Mouse (Mus musculus) 416B (cell line): Measurements from ENCODE around the gene Kif6.

Source experiments
- DNase-seq: peaks from one replicate; pipeline ENCODE4 v3.0.0; 2011; ENCODE audit warnings: low read depth

The Kif6 gene

DNA sequence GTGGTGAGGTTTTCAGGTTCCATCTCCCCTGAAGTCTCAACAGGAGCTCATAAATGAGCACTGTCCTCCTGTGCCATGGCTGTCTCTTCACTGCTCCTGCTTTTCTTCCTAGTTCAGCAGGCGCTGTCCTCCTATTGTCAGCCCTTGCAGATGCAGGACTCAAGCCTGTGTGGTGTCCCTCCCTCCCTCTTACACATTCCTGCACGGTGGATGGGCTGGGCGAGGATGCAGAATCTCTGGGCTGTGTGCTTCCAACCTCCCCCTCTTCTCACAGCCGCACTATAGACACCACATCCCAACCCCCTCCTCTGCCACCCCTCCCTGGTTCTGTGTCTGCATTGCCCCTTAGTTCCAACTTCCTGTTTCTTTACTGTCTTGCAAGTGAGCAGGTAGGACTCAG lies 240.8 kb downstream of the Kif6 start:
- no peak for DNase-seq

DNA sequence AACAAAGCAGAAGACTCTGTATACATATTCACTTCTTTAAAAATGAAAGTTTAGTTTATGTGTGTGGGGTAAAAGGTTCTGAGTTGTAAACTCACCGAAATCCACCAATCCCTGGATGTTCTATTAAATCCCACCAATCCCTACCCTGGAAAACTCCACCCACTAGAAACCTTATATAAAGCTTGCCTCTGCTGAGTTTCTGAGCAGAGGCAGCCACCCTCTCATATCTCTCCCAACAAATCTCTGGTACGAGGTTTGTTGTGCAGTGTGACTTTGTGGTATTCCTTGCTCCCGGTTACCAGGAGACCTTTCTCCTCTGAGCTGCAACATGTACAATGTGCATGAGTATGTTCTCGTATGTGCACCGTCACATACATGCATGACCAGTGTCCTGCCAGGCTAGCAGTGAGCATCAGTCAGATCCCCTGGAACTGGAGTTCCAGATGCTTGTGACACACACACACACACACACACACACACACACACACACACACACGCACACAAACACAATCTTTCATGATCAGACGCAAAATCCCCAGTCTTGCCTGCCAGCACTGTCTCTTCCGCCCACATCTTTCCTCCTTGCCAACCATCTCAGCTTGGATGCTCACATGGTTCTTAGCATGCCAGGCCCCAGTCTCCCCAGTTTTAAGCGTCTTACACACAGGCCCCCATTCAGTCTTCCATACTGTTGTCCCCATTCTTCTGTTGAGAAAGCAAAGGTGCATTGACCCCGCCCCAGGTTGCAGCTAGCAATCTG lies 245.3 kb downstream of the Kif6 start:
- no peak for DNase-seq

GRCm38 (mm10) chr17:49863597-49863996 lies 248.7 kb downstream of the Kif6 start:
- DNase-seq: no peak

DNA sequence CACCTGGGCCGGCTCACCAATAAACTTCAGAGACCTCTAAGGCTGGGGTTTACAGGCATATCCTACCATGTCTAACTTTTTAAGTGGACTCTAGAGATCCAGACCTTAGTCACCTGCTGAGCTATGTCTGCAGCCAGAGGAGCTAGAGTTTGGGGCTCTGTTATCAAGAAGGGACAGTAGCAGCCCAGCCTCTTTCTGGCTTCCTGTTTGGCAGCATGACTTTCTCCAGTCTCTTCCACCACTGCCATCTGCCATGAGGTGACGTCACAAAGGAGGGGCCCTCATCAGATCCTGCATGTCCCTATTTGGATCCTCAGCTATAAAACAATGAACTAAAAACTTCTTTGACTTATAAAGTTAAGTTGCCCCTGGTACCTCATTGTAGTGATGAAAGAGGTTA lies 250.7 kb downstream of the Kif6 start:
- DNase-seq: no peak

DNA sequence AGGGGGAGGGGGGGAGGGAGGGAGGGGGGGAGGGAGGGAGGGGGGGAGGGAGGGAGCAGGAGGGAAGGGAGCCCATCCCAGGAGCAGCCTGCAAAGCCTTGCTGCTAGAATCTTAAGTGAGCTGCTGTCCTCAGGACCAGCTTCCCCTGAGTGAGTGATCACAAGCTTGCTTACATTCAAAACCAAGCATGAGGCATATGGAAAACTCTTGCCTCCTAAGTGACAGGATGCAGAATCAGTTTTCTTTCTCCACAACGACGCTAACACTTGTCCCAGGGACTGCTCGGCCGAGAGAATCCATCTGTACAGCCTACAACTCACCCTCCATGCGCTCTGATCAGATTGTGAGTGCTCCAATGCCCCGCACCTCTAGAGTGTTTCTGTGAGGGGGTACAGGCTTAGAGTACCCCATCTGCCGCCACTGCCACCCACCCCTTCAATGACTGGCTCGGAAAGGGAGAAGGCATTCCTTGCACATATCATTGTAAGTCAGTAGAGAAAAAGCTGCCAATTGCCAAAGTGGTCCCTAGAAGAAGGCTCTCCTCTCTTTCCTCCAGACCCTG lies 251.8 kb downstream of the Kif6 start:
- no peak for DNase-seq

- DNase-seq: no peak
These were observed 252.6 kb downstream of the Kif6 start for GRCm38 (mm10) chr17:49867321-49868137.

DNA sequence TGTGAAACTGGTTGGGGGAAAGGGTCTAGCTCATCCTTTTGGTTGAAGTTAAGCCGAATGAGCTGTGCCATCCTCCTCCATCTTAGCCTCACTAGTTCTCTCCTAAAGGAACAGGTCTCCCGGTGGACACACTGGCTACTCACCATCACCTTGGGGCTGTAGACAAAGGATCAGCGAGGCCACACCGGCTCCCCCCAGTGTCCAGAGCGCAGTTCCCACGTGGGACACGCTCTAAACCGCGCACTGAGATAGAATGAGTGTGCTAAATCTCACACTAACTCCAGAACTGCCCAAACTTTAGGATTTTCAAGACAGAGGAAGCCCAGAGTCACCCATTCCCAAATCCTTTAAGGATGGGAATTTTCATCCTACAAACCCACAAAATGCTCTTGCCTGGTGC lies 254.3 kb downstream of the Kif6 start:
- no peak for DNase-seq

DNA sequence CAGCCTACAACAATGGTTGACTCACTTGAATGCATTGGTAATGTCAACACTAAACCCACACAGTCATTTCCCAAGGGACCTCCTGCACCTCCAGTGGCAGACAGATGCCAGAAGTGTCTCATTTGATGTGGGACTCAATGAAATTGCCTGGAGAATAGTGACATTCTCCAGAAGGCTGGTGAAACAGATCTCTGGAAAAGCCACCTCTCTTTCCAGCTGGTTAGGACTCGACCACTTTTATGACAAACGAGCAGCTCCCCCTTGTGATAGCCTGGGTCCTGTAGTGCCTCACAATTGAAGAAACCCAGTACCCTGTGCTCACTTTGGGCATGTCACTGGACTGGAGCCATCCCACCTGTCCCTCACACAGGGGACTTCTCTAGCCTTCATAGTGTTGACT lies 257.4 kb downstream of the Kif6 start:
- no peak for DNase-seq

DNA sequence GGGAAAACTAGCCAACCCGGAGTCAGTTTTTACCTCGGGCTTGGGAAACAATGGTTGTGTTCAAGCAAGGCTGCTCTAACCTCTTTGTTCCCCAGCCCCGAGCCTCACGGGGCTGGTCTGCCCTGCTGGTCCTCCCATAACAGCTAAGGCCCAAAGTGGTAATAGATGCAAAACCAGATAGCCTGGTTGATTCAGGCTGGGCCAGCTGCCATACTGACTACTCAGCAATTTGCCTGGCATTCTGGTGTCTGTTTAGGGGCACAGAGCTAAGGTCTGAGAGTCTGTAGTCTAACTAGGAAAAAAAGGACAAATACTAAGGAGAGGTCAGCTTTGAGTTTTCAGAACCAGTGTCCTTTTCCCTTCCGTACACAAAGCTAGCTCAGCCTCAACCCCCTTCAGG lies 259.8 kb downstream of the Kif6 start:
- DNase-seq: no peak

- no peak for DNase-seq
These were observed 260.5 kb downstream of the Kif6 start for GRCm38 (mm10) chr17:49875401-49875800.

GRCm38 (mm10) chr17:49875939-49876651 lies 261.2 kb downstream of the Kif6 start:
- DNase-seq: no peak

- no peak for DNase-seq
These were observed 266.2 kb downstream of the Kif6 start for GRCm38 (mm10) chr17:49880919-49881744.

GRCm38 (mm10) chr17:49881796-49882195 lies 266.9 kb downstream of the Kif6 start:
- DNase-seq: no peak

- DNase-seq: no peak
These were observed 268.3 kb downstream of the Kif6 start for GRCm38 (mm10) chr17:49883136-49883755.

- no peak for DNase-seq
These were observed 270.1 kb downstream of the Kif6 start for GRCm38 (mm10) chr17:49885035-49885434.

GRCm38 (mm10) chr17:49889629-49890028 lies 274.7 kb downstream of the Kif6 start:
- no peak for DNase-seq

DNA sequence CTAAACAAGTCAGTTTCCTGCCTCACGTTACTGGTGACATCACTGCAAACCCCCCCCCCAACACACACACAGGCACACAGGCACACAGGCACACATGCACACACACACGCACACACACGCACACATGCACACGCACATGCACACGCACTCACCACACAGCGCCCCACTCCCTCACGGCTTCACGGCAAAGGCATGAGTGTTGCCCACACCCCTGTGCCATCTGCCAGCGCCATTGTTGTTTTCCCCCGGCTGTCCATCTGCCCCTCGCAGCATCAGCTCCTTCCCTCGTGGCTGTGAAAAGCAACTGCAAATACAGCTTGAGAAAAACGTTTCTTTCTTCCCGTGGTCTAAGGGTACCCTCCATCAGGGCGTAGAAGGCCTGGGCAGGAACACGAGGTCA lies 275.9 kb downstream of the Kif6 start:
- DNase-seq: no peak

GRCm38 (mm10) chr17:49892390-49892789 lies 277.5 kb downstream of the Kif6 start:
- no peak for DNase-seq

- DNase-seq: no peak
These were observed 279.5 kb downstream of the Kif6 start for GRCm38 (mm10) chr17:49894471-49894870.

- DNase-seq: peak; percentile 59
These were observed 284.0 kb downstream of the Kif6 start for GRCm38 (mm10) chr17:49898849-49899331.

- no peak for DNase-seq
These were observed 287.7 kb downstream of the Kif6 start for GRCm38 (mm10) chr17:49902613-49903012.
